Mouse (Mus musculus) limb, embryonic 10.5 days (tissue): Measurements from ENCODE around the gene Arhgef25. TPM values are rescaled to one million over a fixed set of nuclear protein-coding genes. Genes with fewer than 3 reads are reported as not detected.

Experiments
- DNase-seq: peaks from one replicate; pipeline ENCODE4 v3.0.0-alpha.2; 2017; ENCODE audit warnings: low spot score
- H3K27ac ChIP-seq: fragments of 300-500 bp; sonication (generic); 2 replicates; pipeline ENCODE4 v1.5.1; 2016; ENCODE audit warnings: mild to moderate bottlenecking
- H3K27me3 ChIP-seq: fragments of 300-500 bp; sonication (generic); 2 replicates; pipeline ENCODE4 v1.6.1; 2016; ENCODE audit warnings: low read depth, mild to moderate bottlenecking; ENCODE audit not compliant: poor library complexity, severe bottlenecking
- H3K36me3 ChIP-seq: fragments of 300-500 bp; sonication (generic); 2 replicates; pipeline ENCODE4 v1.6.1; 2016; ENCODE audit warnings: mild to moderate bottlenecking, moderate library complexity
- H3K4me1 ChIP-seq: fragments of 300-500 bp; sonication (generic); 2 replicates; pipeline ENCODE4 v1.6.1; 2016
- H3K4me3 ChIP-seq: fragments of 300-500 bp; sonication (generic); 2 replicates; pipeline ENCODE4 v1.5.1; 2016; ENCODE audit warnings: mild to moderate bottlenecking, moderate library complexity
- H3K9me3 ChIP-seq: fragments of 300-500 bp; sonication (generic); replicated peaks from 2 replicates; pipeline ENCODE4 v1.6.1; 2016; ENCODE audit warnings: mild to moderate bottlenecking
- WGBS: fragments of 180-500 bp; shearing (Covaris S2); methylation state at CpG from one replicate; pipeline ENCODE4 v1.1.7; 2016; 5-methylcytosine and 5-hydroxymethylcytosine counted together
- polyA plus RNA-seq: library from polyadenylated mRNA; unstranded; fragments of >200 nt; fragmentation: Nextera tagmentation; extraction: Ambion mirVana; gene quantifications from 2 replicates; pipeline ENCODE4 v1.2.1, GENCODE M21; 2016

Gene Arhgef25
- polyA plus RNA-seq, 1 experiment from 2014 or later = 36.3 TPM

- no peak for DNase-seq
- Histone ChIP-seq H3K36me3 (no peaks in the 10 kb centered on the region), H3K27ac (no peak overlapping the region), H3K4me1 (peaks cover 4% of the 10 kb centered on the region; the same call in 1 of the 2 replicates), H3K4me3 (no peak overlapping the region), H3K9me3 (no peaks in the 10 kb centered on the region), H3K27me3 (no peaks in the 10 kb centered on the region)
- WGBS = 96% methylated on average over 11 of the region's 11 CpGs
Observed at GRCm38 (mm10) chr10:127216456-127216855, 26.6 kb upstream of the Arhgef25 start.

- Histone ChIP-seq H3K4me3 (no peak overlapping the region), H3K27me3 (no peaks in the 10 kb centered on the region), H3K27ac (no peak overlapping the region), H3K36me3 (0 out of 2 replicates have a peak, but pooled peaks cover 2% of the 10 kb centered on the region), H3K4me1 (peaks cover 21% of the 10 kb centered on the region), H3K9me3 (no peaks in the 10 kb centered on the region)
- whole genome bisulfite sequencing = 55% methylated on average over 1 of the region's 1 CpGs
- DNase-seq = no peak
Observed at GRCm38 (mm10) chr10:127214422-127214803, 24.5 kb upstream of the Arhgef25 start.

DNA sequence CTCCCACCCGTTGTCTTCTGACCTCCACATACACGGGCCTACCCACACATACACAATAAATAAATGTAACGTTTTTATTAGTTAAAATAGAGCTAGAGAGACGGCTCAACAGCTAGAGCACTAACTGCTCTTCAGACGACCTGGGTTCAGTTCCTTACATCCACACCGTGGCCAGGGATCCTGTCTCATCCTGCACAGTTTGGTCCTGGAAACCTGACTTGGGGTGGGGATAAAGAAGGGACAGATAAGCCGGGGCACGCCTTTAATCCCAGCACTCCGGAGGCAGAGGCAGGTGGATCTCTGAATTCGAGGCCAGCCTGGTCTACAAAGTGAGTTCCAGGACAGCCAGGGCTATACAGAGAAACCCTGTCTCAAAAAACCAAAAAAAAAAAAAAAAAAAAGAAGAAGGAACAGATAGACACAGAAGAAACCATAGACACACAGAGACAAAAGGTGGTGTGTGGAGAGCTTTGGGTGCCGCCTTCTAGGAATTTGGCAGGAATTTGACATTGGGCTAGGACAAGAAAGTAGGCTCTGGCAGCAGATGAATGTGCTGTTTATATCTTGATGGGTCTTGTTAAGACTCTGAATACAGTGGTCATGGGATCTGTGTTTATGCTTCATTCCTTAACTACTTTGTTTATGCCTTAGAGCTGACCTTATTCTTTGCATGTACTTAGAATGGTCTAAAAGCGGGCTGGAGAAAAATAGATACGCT, 24.0 kb upstream of the Arhgef25 start:
- no peaks in the 10 kb centered on the region for H3K9me3 ChIP-seq
- DNase-seq = no peak
- no peaks in the 10 kb centered on the region for H3K27me3 ChIP-seq

GRCm38 (mm10) chr10:127213272-127213671, 23.4 kb upstream of the Arhgef25 start:
- peaks cover 10% of the 10 kb centered on the region for H3K36me3 ChIP-seq
- no peaks in the 10 kb centered on the region for H3K27me3 ChIP-seq
- H3K27ac ChIP-seq = no peak overlapping the region
- DNase-seq = no peak
- no peak overlapping the region for H3K4me3 ChIP-seq
- WGBS = 92% methylated on average over 8 of the region's 8 CpGs
- no peaks in the 10 kb centered on the region for H3K9me3 ChIP-seq
- H3K4me1 ChIP-seq = peaks cover 21% of the 10 kb centered on the region

More for the DNA sequence above, 24.0 kb upstream of the Arhgef25 start:
- Histone ChIP-seq H3K27ac (no peak overlapping the region), H3K4me1 (peaks cover 21% of the 10 kb centered on the region), H3K36me3 (peaks cover 4% of the 10 kb centered on the region), H3K4me3 (no peak overlapping the region)
- WGBS = 85% methylated on average over 13 of the region's 13 CpGs

DNA sequence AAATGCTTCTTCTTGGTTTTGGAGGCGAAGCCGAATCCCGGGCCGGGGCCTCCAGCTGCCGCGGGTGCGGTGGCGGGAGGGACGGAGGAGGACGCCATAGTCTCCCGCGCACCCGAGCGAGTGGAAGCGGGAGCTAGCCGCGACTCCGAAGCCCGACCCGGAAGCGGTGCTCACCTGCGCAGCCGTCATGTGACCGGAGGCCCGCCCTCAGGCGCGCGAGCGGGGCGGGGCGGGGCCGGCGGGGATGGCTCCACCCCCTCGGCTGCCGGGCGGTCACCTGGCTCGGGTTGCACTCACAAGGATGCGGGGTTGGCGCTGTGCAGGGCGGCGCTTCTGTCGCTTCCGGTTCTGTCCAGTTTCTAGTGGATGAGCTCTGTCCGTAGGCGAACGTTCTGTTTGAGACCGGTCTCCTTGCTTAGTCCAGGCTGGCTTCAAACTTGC, 21.6 kb upstream of the Arhgef25 start, which contains the start of gene Pip4k2c:
Gene Pip4k2c (minus strand): TSS at position 172 of the 441 bp plus-strand sequence.
- H3K4me1 ChIP-seq = peaks cover 21% of the 10 kb centered on the region
- H3K27me3 ChIP-seq = no peaks in the 10 kb centered on the region
- H3K36me3 ChIP-seq = peaks cover 28% of the 10 kb centered on the region
- H3K4me3 ChIP-seq = peak within 1 kb of the TSS; percentile 94
- peak; percentile 96 for DNase-seq
- H3K27ac ChIP-seq = peak within 1 kb of the TSS; percentile 88
- H3K9me3 ChIP-seq = no peaks in the 10 kb centered on the region
- under 1% methylated on average over 47 of the region's 47 CpGs for WGBS

- under 1% methylated on average over 25 of the region's 25 CpGs for WGBS
- H3K4me3 ChIP-seq = peak overlapping the region; percentile 94
- DNase-seq = no peak
- peaks cover 21% of the 10 kb centered on the region for H3K4me1 ChIP-seq
- H3K9me3 ChIP-seq = no peaks in the 10 kb centered on the region
- H3K27me3 ChIP-seq = no peaks in the 10 kb centered on the region
- peaks cover 33% of the 10 kb centered on the region for H3K36me3 ChIP-seq
- H3K27ac ChIP-seq = peak overlapping the region; percentile 88
Observed at GRCm38 (mm10) chr10:127210961-127211405, 21.1 kb upstream of the Arhgef25 start.

DNA sequence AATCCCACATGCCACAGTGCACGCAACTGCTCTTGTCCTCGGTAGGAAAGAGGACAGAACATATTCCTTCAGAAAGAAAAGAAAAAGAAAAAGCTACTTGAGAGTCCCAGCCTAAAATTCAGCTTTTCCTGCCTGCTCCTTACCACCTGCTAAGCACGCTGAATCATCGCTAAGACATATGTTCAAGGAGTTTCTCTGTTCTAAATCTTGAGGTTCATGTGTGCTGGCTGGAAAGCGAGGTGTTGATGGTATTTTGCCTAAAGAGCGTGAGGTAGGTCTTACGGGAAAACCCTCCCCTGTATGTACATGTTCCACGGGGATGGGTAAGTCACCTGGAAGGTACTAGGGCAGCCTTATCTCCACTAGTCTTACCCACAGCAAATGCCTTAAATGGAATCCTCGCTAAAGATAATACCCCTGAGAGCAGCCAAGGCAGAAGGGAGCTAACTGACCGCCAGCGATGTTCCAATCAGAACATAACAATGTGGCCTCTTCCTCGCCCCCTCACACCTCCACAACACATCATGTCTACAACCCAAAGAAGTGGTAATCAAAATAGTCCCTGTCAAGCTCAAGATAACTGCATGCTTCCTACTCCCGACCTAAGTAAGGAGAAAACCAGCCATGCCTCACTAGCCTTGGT, 20.2 kb upstream of the Arhgef25 start:
- WGBS = 90% methylated on average over 13 of the region's 13 CpGs
- H3K9me3 ChIP-seq = no peaks in the 10 kb centered on the region
- H3K4me3 ChIP-seq = peak overlapping the region; percentile 94
- peaks cover 42% of the 10 kb centered on the region for H3K36me3 ChIP-seq
- H3K27me3 ChIP-seq = no peaks in the 10 kb centered on the region
- H3K27ac ChIP-seq = no peak overlapping the region
- DNase-seq = no peak
- H3K4me1 ChIP-seq = peaks cover 21% of the 10 kb centered on the region

- no peak for DNase-seq
- Histone ChIP-seq H3K4me1 (peaks cover 21% of the 10 kb centered on the region), H3K27ac (no peak overlapping the region), H3K4me3 (no peak overlapping the region), H3K9me3 (no peaks in the 10 kb centered on the region), H3K27me3 (no peaks in the 10 kb centered on the region), H3K36me3 (peaks cover 53% of the 10 kb centered on the region)
- 93% methylated on average over 4 of the region's 4 CpGs for WGBS
Observed at GRCm38 (mm10) chr10:127208921-127209320, 19.0 kb upstream of the Arhgef25 start.

GRCm38 (mm10) chr10:127205373-127205772, 15.5 kb upstream of the Arhgef25 start:
- Histone ChIP-seq H3K27ac (no peak overlapping the region), H3K36me3 (peaks cover 85% of the 10 kb centered on the region), H3K4me3 (no peak overlapping the region), H3K27me3 (no peaks in the 10 kb centered on the region), H3K9me3 (no peaks in the 10 kb centered on the region), H3K4me1 (peaks cover 7% of the 10 kb centered on the region)
- 95% methylated on average over 10 of the region's 10 CpGs for WGBS
- DNase-seq = no peak

DNA sequence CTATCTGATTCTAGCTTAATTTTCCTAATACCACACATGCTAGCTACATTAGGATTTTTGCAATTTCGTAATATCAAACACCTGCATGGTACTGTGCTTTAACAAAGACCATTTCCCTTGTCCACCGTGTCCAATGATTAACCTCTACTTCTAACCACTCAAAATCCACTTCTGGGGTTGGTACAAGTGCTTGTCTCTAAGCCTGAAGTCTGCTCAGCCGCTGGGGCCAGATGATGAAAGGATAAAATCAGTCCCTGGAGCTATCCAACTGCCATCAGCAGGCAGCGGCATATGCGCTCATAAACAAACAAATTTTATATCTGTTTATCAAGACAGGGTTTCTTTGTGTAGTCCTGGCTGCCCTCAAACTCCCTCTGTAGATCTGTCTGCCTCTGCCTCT, 14.7 kb upstream of the Arhgef25 start:
- no peaks in the 10 kb centered on the region for H3K9me3 ChIP-seq
- DNase-seq = no peak
- peaks cover 2% of the 10 kb centered on the region; the same call in 1 of the 2 replicates for H3K4me1 ChIP-seq
- no peaks in the 10 kb centered on the region for H3K27me3 ChIP-seq
- WGBS = 95% methylated on average over 5 of the region's 5 CpGs
- no peak overlapping the region for H3K4me3 ChIP-seq
- H3K27ac ChIP-seq = no peak overlapping the region
- peaks cover 92% of the 10 kb centered on the region for H3K36me3 ChIP-seq

DNA sequence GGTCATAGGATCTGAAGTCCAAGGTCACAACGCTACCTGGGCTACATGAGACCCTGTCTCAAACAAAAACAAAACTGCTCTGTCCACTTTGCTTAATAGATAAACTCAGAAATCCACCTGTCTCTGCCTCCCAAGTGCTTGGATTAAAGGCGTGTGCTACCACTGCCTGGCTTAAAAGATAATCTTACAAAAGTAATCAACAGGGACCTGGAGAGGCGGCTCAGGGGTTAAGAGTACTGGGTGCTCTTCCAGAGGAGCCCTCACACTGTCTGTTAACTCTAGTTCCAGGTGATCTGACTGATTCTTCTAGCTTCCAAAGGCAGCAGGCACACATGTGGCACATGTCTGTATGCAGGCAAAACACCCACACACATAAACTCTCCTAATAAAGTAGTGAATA, 13.2 kb upstream of the Arhgef25 start:
- Histone ChIP-seq H3K27ac (no peak overlapping the region), H3K36me3 (peaks cover 96% of the 10 kb centered on the region), H3K27me3 (no peaks in the 10 kb centered on the region), H3K4me1 (no peaks in the 10 kb centered on the region), H3K9me3 (no peaks in the 10 kb centered on the region), H3K4me3 (no peak overlapping the region)
- 97% methylated on average over 3 of the region's 3 CpGs for WGBS
- DNase-seq = no peak

DNA sequence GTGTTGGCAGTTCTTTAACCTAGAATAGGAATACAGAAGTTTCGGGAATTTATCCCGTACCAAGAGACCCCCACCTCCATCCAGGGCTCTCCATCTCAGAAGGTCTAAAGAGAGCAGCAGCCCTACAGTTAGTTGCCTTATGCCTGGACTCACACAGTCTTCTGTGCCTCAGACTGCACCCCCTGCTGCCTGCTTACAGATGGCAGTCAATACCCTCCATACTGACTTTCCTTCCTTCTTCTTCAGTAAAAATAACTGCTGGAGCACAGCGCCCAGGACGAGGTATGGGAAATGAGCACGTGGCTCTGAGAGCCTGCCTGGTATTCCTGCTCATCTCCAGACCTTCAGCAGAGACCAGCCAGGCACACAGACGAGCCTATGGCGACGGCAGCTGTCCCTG, 10.4 kb upstream of the Arhgef25 start:
- Histone ChIP-seq H3K27me3 (no peaks in the 10 kb centered on the region), H3K9me3 (no peaks in the 10 kb centered on the region), H3K4me3 (no peak overlapping the region), H3K4me1 (peaks cover 11% of the 10 kb centered on the region), H3K36me3 (peaks cover 79% of the 10 kb centered on the region), H3K27ac (no peak overlapping the region)
- 88% methylated on average over 8 of the region's 8 CpGs for WGBS
- DNase-seq = no peak

DNA sequence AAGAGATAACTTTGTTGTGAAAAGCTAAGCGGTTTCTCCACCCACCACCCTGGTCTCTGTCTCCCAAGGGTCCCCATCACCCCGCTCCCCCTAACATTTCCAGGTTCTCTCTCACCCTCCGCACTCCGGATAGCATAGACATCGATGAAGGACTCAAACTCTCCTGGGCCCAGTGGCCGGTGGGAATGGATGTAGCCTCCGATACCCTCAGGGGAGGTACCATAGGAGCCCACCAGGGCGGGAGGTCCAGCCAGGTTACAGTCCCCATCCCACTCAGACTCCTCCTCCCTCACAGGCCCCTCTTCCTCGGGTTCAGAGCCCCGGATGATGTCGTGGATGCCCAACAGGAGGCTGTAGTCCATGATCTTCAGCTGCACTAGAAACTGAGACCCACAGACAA, 9.6 kb upstream of the Arhgef25 start:
- H3K9me3 ChIP-seq = no peaks in the 10 kb centered on the region
- H3K4me3 ChIP-seq = no peak overlapping the region
- H3K27me3 ChIP-seq = no peaks in the 10 kb centered on the region
- H3K27ac ChIP-seq = no peak overlapping the region
- peaks cover 19% of the 10 kb centered on the region for H3K4me1 ChIP-seq
- no peak for DNase-seq
- peaks cover 70% of the 10 kb centered on the region for H3K36me3 ChIP-seq
- WGBS = 88% methylated on average over 11 of the region's 11 CpGs
